Mouse (Mus musculus) G1E (cell line): ENCODE measurements at regions not wholly inside any gene's neighbourhood (a gene's known extent, or its start where the extent isn't known, plus 50 kb on each side); places are given as distances from the start of the nearest gene placed in this dataset.

Experiments used
- CTCF ChIP-seq: IDR thresholded peaks from 2 replicates; pipeline ENCODE4 v1.5.1; 2012; ENCODE audit warnings: low read depth, low read length, inconsistent platforms, mixed read lengths
- GATA1 ChIP-seq: IDR thresholded peaks from 2 replicates; pipeline ENCODE4 v1.6.1; 2012; ENCODE audit warnings: borderline replicate concordance, low read length, inconsistent platforms, mixed read lengths
- GATA2 ChIP-seq: IDR thresholded peaks from 2 replicates; pipeline ENCODE4 v1.6.1; 2012; ENCODE audit warnings: low read depth, low read length, inconsistent platforms, borderline replicate concordance
- POLR2AphosphoS5 ChIP-seq: IDR thresholded peaks from 2 replicates; pipeline ENCODE4 v1.6.1; 2012; ENCODE audit warnings: low read depth, low read length, inconsistent platforms; ENCODE audit not compliant: insufficient replicate concordance
- TAL1 ChIP-seq: conservative IDR thresholded peaks from 2 replicates; pipeline ENCODE4 v1.6.1; 2012; ENCODE audit warnings: low read depth, low read length, inconsistent platforms, mixed read lengths

- TF ChIP-seq CTCF, result no peak
- TF ChIP-seq GATA1, result no peak
- TF ChIP-seq TAL1, result no peak
- no peak for TF ChIP-seq GATA2
- no peak for TF ChIP-seq POLR2AphosphoS5
These were observed 399.0 kb downstream of the Atp23 start for GRCm38 (mm10) chr10:126502013-126502688.
